Mouse (Mus musculus): ENCODE measurements around the gene Gm9821.

Gene Gm9821

DNA sequence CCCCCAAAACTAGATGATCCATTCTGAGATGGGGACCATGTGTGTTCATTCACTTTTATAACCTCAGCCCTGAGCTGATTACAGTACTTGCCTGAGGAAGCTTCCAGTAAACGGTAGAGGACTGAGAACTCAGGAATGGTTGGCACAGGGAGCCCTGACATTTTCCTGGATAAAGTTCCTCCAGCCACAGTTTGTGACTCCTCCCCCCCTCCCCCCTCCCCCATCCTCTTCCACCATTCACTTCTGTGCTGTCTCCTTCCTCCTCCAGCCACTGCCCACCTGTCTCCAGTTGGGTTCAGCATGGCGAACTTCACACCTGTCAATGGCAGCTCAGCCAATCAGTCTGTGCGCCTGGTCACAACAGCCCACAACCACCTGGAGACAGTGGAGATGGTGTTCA is 18.6 kb upstream of the Gm9821 start, which contains the start of gene Chrm4:
TSS of gene Chrm4 (plus strand) at position 301 of the 400 bp plus-strand sequence.
- no peak for DNase-seq (ENCODE audit: low spot score)

DNA sequence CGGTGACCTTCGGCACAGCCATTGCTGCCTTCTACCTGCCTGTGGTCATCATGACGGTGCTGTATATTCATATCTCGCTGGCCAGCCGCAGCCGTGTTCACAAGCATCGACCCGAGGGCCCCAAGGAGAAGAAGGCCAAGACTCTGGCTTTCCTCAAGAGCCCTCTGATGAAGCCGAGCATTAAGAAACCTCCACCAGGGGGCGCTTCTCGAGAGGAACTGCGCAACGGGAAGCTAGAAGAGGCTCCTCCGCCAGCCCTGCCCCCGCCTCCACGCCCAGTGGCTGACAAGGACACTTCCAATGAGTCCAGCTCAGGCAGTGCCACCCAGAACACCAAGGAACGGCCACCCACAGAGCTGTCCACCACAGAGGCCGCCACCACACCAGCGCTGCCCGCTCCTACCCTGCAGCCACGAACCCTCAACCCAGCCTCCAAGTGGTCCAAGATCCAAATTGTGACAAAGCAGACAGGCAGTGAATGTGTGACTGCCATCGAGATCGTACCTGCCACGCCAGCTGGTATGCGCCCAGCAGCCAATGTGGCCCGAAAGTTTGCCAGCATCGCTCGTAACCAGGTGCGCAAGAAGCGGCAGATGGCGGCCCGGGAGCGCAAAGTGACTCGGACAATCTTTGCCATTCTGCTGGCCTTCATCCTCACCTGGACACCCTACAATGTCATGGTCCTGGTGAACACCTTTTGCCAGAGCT is 17.5 kb upstream of the Gm9821 start:
- DNase-seq (ENCODE audit: low spot score) = peak; percentile 71

DNA sequence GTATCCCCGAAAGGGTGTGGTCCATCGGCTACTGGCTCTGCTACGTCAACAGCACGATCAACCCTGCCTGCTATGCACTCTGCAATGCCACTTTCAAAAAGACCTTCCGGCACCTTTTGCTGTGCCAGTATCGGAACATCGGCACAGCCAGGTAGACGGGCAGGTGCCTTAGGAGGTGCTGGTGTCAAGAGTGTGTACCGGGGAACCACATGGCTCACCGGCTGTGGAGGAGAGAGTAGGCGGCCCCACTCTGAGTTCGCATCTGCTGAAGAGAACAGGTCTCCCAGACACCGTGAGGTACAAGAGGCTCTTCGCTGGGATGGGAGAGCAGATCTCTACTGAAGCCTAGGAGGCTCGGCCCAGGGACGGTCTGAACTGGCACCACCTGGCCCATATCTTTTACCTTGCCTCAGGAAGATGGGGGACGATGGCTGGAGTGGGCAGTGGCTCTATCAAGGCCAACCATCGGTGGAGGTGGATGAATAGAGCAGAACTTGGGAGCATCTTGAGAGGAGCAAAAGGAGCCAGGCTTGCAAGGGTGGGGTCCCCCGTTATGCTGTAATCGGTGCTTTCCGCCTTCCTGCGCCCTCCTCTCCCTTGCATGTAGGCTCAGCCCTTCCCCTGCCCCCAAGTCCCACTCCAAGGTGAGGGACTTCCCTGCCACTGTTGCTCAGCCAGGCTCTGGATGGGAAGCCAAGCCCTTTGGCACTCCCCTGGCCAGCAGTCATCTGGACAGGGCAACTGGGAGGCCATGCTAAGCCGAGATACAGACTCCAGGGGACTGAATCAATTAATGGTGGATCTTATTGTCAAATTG is 16.8 kb upstream of the Gm9821 start:
- no peak for DNase-seq (ENCODE audit: low spot score)

DNA sequence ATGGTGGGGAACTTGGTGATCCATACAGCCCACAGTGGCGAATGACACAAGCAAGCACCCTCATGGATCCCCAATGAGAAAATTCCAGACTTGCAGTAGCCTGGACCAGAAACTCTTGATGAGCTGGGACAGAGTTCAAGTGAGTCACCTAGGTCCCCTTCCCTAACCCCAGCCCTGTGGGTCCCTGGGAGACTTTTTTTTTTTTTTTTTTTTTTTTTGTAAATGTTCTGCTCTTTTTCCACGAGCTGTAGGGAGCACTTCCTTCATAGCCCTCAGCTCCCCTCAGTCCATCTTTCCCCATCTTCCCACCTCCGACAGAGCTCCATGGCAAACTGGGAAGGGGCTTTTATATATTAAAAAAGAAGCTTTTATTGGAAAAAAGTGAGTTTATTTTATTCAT is 16.0 kb upstream of the Gm9821 start:
- no peak for DNase-seq (ENCODE audit: low spot score)

DNA sequence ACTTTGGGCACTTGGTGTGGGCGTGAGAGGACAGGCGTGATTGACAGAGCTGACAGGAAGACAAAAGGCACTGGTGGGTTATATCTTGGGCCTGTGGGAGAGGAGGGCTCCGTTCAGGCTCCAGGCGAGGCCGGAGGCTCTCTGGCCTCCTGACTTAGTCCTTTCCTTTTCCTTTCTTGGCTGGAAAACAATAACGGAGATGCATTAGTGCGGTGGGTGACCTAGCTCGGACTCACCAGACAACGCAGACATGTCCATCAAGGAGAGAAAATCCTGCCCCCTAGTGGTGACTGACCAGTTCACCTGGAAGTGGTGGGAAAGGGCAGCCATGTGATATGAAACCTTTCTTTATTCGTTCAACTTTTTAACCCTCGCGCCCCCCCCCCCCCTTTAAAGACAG is 15.6 kb upstream of the Gm9821 start:
- DNase-seq (ENCODE audit: low spot score) = no peak

DNA sequence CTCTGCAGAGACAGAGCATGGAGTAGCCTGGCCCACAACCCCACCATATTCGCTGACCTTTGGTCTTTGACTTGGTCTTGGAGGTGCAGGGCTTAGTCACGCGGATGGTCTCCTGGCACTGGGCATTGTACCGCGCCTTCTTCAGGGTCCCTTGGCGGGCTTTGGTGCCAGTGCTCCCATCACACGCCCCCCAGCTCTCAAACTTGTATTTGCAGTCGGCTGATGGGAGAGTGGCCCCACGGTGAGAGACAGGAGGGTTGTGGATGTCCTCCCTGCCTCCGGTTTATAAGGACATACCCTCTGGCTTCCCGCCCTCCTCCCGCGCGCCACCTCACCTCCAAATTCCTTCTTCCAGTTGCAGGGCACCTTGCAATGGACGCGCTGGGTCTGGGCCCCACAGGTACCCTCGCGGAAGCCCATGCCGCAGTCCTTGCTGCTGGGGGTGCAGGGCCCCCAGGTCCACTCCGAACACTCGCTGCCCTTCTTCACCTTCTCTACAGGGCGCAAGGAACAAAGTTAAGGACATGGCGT is 14.7 kb upstream of the Gm9821 start:
- no peak for DNase-seq (ENCODE audit: low spot score)

DNA sequence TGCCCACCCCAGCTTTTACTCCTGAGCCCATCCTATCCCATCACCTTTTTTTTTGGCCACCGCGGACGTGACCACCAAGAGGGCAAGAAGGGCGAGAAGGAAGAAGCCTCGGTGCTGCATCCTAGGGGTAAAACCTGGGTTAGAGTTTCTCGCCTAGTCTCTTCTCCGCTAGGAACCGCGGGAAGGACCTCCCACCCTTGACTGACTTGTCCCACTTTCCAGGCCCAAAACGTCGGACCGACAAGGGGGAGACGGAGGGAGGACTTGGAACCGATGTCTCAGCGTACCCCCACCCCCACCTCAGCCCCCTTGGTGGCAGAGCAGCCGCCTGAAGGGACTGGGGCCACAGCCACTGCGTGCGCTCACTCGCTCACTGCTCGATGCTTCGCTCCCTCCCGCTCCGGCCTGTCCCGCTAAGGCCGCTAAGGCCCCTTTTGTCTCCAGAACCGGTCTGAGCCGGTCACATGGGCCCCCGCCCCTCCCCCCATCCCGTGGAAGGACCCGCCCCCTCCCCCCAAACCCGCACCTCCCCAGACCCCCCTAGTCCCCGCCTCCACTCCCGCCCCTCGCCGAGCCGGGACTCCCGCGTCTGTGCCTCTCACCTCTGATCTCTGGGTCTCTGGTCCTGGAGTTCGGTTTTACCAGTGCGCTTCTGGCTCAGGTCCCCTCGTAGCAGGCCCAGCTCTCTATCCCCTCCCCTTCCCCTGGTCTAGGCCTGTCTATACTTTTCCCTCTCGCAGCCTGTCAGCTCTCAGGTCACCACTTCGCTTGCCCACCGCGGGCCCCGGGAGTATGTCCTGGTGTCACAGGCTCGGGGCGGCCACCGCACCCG is 14.0 kb upstream of the Gm9821 start:
- peak; percentile 34 for DNase-seq (ENCODE audit: low spot score)

DNA sequence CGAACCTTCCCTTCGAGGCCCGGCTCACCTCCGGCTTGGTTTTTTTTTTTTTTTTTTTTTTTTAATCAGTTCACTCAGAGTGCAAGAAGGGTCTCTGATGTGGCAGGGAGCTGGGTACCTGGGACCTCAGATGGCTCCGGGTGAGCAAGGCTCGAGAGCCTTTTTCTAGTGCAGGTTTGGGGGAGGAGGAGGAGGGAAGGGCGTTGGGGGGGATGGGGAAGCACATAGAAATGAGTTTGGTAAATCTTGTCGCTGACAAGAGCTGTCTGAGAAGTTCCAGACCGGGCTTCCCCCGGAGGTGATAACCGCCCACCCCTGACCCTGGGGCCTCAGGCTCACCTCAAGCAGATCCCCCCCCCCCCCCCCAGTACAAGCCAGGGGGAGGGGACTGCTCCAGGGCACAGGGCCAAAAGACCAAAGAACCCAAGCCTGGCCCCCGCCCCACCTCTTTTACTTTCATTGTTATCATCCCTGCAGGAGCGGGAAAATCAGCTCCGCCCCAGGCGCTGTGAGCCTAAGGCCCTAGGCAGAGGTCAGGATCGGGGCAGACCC is 13.3 kb upstream of the Gm9821 start, which contains the start of gene Mdk:
TSS of gene Mdk (minus strand) at position 138 of the 552 bp plus-strand sequence.
- no peak for DNase-seq (ENCODE audit: low spot score)

DNA sequence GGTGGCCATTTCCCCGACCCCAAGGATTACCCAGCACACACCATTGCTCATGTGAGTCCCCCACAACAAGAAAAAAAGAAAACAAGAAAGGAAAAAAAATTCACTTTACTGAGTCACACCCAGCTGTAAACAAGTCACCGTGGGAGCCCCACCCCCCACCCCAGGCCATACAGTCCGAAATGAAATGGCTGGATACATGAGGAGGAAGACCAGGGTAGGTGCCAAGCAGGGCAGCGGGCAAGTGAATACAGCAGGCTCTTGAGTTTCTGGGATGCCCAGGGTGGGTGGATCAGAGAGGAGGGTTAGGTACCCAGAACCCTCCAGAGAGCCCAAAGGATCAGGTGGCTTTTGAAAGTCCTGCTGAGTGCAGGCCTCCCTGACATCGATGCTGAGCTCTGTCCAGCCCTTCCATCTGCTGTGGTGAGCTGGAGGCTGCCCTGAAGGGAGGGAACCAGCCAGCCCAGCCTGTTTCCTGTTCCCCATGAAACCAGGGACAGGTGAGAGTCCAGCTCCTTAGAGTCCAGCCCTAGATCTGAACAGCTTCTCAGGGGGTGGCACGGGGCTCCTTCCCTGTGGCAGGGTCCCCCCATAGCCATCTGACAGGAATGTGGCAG is 12.7 kb upstream of the Gm9821 start:
- DNase-seq (ENCODE audit: low spot score) = no peak

DNA sequence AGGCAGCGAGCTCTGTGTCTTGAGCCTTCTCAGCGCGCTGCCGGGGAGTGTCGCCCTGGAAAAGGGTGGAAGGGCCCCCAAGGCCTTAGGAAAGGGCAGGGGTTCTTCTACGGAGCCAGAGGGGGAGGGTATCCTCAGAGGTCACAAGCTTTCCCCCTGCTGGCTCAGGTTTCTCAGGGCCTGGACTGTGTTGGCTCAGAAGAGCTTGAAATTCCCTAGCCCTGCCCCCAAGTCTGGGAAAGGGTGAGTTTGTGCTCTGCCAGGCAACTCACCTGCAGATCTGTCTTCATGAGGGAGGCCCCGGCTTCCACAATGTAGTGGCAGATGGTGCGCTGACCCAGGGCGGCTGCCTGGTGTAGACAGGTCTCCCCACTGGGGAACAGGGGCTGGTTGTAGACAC is 12.0 kb upstream of the Gm9821 start:
- DNase-seq (ENCODE audit: low spot score) = no peak

DNA sequence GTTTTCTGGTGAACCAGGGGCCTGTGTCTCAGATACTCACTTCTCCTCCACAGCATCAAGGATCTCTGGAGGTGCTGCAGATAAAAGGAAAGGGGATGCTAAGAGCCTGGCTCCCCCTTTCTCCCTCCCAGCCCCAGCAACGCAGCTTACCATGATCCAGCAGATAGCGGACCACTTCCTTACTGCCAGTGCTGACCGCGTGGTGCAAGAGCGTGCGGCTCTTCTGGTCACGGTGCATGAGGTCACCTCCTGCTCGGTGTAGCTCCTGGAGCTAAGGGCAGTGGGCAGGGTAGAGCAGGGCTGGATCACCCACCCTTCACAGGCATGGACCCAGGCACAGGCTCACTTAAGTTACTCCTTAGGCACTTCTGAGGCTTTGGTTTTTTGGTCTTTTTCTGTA is 11.5 kb upstream of the Gm9821 start:
- DNase-seq (ENCODE audit: low spot score) = no peak

DNA sequence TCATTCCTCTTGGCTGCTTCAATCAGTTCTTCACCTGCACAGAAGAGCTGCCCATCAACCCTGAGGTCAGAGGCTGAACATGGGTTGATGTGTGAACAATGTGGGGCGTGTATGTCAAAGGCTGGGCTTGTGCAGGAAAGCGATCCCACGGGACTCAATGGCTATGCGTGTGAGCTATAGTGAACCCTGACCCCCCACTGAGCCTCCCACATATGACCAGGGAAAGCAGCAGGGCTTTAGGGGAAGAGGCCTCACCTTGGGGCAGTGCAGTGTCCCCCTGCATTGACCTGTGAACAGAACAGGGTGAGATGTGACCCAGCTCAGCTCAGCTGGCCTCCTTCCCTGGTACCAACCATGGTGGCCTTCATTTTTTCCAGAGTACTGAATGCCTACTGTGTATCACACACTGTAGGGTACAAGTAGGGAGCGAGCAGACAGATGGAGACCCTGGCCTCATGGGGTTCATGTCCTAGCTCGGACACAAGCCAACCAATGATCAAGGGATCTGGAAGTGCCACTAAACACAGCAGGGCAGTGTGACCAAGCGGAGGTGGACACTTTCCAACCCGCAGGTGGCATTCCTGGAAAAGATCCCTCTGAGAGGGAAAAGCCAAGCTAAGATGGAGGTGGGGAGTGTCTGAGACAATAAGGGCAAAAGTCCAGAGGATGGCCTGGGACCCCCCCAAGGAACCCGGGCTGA is 10.5 kb upstream of the Gm9821 start:
- DNase-seq (ENCODE audit: low spot score) = no peak

DNA sequence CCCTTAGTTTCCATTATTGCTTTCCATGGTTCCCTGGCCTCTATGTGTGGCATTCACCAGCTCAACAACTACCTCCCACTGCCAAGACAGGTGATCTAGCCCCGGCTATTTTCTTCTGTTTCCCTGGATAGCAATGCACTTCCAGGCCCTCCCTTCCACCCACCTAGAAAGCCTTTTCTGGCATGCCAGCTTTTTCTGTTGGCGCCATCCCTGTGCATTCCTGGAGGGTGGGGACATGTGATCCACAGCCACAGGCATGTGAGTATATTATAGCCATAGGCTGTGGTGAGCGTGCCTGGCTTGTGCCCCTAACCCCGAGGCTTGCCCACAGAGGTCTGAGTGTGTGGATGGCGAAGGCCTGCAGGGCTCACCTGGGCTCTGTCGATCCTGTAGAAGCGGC is 9.3 kb upstream of the Gm9821 start:
- no peak for DNase-seq (ENCODE audit: low spot score)

DNA sequence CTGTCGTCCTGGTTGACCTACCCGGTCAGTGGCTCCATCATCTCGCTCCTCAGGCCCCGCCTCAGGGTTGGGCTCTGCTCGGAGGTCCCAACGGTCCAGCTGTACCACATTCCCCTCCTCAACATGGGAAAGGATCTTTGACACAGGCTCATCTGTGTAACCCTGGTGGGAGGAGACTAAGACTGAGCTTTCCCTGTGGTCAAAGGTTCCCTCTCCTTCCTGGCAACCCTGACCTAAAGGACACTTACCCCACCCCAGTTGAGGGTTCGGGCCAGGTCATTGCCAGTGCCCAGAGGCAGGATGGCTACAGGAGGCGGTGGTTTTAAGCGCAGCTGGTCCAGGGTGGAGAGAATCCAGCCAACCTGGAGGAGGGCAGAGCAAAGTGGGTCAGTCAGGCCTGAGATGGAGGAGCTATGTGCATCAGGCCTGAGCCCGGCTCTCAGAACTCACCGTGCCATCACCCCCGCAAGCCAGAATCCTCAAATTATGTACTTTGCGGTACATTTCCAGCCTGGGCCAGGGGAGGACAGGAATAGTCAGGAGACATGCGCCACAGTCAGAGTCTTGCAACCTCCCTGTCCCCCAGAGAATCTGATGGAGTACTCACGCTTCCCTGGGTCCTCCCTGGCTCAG is 6.1 kb upstream of the Gm9821 start:
- no peak for DNase-seq (ENCODE audit: low spot score)

DNA sequence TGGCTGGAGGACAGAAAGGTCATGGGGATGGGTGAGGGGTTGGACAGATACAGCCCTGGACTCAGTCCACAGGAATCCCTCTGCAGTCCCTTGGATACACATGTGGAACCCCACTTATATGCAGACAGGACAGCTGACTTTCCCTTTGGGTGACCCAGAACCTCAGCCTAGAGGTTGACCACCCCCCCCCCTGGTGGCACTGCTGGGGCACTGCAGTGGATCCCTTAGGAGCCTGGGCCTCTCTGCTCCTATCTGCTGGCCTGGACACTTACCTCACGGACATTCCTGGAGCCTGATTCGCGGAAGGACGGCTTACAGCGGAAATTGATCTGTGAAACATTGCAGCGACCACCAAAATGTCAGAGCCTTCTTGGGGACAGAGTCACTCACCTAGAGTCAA is 3.1 kb upstream of the Gm9821 start:
- no peak for DNase-seq (ENCODE audit: low spot score)

DNA sequence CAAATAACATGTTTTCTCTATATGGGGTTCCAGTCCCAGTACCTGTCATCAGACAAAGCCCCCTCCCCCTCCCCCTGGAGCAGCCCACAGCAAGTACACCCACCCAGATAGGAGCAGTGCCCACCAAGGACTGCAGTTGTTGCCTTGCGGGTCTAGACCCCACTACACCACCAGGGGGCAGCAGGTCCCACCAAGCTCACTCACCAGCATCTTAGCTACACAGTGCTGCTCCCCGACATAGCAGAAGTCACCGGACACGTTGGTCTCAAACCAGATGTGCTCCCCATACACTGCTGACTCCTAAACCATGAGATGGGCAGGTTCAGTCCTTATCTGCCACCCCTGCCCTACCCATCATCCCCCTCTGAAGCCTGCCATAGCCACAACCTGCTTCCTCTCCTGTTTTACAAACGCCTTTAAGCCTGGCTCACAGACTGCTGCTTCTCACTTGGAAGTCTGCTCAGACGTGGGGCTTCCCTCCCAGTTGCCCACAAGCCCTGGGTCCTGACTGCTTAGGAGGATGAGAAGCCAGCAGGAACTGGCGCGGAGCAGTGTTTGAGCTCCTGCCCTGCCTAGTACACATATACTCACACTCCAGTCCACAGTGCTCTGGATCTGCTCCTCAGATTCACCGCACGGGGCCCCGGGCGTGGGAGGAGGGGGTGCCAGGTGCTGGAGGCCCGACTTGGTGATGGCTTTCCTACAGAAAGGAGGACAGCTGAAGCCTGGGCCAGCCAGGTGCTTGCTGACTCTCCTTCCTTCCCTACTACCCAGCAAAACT is 1.1 kb upstream of the Gm9821 start:
- peak; percentile 76 for DNase-seq (ENCODE audit: low spot score)

DNA sequence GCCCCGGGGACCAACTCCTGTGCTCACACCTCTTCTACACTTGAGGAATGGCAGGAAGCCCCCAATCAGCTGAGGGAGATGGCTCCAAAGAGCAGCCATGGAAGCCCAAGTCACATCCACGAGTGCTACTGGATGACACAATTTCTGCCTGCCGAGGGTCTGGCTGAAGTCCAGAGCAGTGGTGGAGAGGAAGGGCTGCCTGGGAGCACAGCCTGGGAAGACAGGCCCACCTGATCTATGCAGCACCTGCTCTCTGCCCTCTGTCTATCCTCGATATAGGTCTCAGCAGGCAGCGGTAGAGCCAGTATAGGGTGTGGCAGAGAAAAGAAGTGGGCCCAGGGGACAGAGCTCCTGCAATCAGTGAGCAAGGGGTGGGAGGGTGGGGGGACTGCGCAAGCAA is 1.3 kb downstream of the Gm9821 start:
- DNase-seq (ENCODE audit: low spot score) = no peak

DNA sequence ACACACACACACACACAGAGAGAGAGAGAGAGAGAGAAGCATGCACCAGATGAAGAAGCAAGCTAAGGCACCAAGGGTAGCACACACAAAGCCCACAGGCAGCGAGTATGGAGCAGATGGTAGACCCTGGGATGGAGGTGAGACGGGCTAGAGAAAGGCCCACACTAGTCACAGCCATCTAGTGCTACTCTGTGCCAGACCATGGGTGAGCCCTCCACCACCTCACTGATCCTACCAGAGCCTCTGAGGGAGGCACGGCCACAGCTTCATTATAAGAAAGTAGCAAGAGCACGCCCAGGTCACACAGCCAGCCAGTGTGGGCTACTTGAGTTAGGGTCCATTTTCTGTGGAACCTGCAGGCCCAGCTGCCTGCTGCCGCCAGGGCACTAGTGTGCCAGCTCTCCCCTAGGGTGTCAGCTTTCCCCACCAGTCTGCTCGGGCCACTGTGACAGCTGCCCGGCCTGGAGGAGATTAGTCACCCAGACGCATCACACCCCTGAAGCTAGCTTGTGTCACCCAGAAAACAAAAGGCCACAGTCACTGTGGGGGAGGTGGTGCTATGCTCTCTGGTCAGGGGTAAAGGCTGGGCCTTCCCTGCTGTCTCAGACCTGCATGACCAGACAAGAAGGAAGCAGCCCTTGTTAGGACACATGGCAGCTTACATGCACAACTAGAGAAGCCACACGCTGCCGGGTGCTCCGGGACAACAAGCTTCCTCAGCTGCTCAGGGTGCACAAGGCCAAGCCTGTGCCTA is 2.1 kb downstream of the Gm9821 start:
- no peak for DNase-seq (ENCODE audit: low spot score)

DNA sequence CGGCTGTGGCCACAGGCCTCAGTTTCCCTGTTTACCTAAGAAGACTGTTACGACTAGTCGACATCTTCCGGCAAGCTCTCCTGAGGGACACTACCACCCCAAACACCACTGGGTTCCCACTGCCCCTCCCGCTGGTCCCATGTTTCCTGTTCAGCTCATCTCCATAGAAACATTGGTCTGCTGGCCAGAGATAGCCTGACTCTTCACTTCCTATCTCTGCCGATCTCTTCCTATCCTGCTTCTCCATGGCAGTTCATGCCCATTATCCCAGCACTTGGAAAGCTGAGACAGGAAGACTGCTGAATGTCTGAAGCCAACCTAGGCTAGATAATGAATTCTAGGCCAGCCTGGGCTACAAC is 2.6 kb downstream of the Gm9821 start:
- DNase-seq (ENCODE audit: low spot score) = no peak

Measured in ovary, postnatal 36 days (tissue).